Mouse (Mus musculus): ENCODE measurements around the gene Igf1r. TPM values are rescaled to one million over a fixed set of nuclear protein-coding genes. Genes with fewer than 3 reads are reported as not detected.

Igf1r gene
- polyA plus RNA-seq, 1 experiment from 2014 or later, result 29.7 TPM

Other genes with a start within 250 kb of the Igf1r start
- 0.70 and 1.3 TPM in 2 replicates for gene Synm, start 193.1 kb upstream of the Igf1r start, polyA plus RNA-seq (2014; fragmentation: Nextera tagmentation; extraction: Ambion mirVana)

Data from kidney, embryonic 14.5 days (tissue).